Mouse (Mus musculus) kidney, embryonic 16.5 days (tissue): ENCODE measurements around the gene Vmn1r73. TPM values are rescaled to one million over a fixed set of nuclear protein-coding genes. Genes with fewer than 3 reads are reported as not detected.

Source experiments
- ATAC-seq: fragments of 200-750 bp; cut with Nextera tagmentation; 2 replicates; pipeline ENCODE4 v1.8.0; 2017; ENCODE audit warnings: moderate TSS enrichment; ENCODE audit not compliant: low FRiP score, low TSS enrichment
- H3K27ac ChIP-seq: fragments of 300-500 bp; sonication (generic); 2 replicates; pipeline ENCODE4 v1.5.1; 2014; ENCODE audit warnings: low read length
- H3K27me3 ChIP-seq: fragments of 300-500 bp; sonication (generic); 2 replicates; pipeline ENCODE4 v1.6.1; 2014; ENCODE audit warnings: low read length, control low read depth, mixed read lengths; ENCODE audit not compliant: insufficient read depth
- H3K36me3 ChIP-seq: fragments of 300-500 bp; sonication (generic); 2 replicates; pipeline ENCODE4 v1.6.1; 2014; ENCODE audit warnings: low read length, control low read depth, mixed read lengths; ENCODE audit not compliant: insufficient read depth
- H3K4me1 ChIP-seq: fragments of 300-500 bp; sonication (generic); 2 replicates; pipeline ENCODE4 v1.6.1; 2014; ENCODE audit warnings: low read length, control low read depth, mixed read lengths; ENCODE audit not compliant: insufficient read depth
- H3K4me2 ChIP-seq: fragments of 300-500 bp; sonication (generic); replicated peaks from 2 replicates; pipeline ENCODE4 v1.6.1; 2014; ENCODE audit warnings: low read depth, low read length
- H3K4me3 ChIP-seq: fragments of 300-500 bp; sonication (generic); 2 replicates; pipeline ENCODE4 v1.5.1; 2014; ENCODE audit warnings: mild to moderate bottlenecking, low read length
- H3K9ac ChIP-seq: fragments of 300-500 bp; sonication (generic); replicated peaks from 2 replicates; pipeline ENCODE4 v1.6.1; 2014; ENCODE audit warnings: low read length
- H3K9me3 ChIP-seq: fragments of 300-500 bp; sonication (generic); 2 replicates; pipeline ENCODE4 v1.6.1; 2016; ENCODE audit warnings: low read length, control low read depth
- WGBS: fragments of 180-500 bp; shearing (Covaris S2); extraction: QIAGEN DNeasy Blood & Tissue Kit; methylation state at CpG from one replicate; pipeline ENCODE4 v1.1.7; 2014; 5-methylcytosine and 5-hydroxymethylcytosine counted together
- polyA plus RNA-seq: library from polyadenylated mRNA; unstranded; fragments of >200 nt; fragmentation: Nextera tagmentation; extraction: Ambion mirVana; gene quantifications from 2 replicates; pipeline ENCODE4 v1.2.1, GENCODE M21; 2015

Vmn1r73 gene
- polyA plus RNA-seq = not detected in 2 replicates

GRCm38 (mm10) chr7:11729966-11730365, at the start of gene Vmn1r73:
Vmn1r73 (plus strand) TSS chr7:11730266.
- Histone ChIP-seq H3K27me3 (no peaks in the 10 kb centered on the region), H3K4me3 (no peak within 1 kb of the TSS), H3K27ac (no peak within 1 kb of the TSS), H3K36me3 (no peaks in the 10 kb centered on the region), H3K9ac (no peak within 1 kb of the TSS), H3K9me3 (peaks cover 20% of the 10 kb centered on the region; the same call in 1 of the 2 replicates), H3K4me2 (no peak within 1 kb of the TSS), H3K4me1 (no peaks in the 10 kb centered on the region)
- WGBS = 89% methylated on average over 1 of the region's 1 CpGs
- no peak for ATAC-seq

Other genes with a start within 250 kb of the Vmn1r73 start
- not detected in 2 replicates for gene Zscan4-ps2, start 216.0 kb upstream of the Vmn1r73 start, polyA plus RNA-seq
- not detected in 2 replicates for gene Zscan4-ps3, start 121.0 kb upstream of the Vmn1r73 start, polyA plus RNA-seq
- not detected in 2 replicates for gene Vmn1r72, start 50.1 kb upstream of the Vmn1r73 start, polyA plus RNA-seq
- gene Vmn1r74, start 103.7 kb downstream of the Vmn1r73 start, polyA plus RNA-seq = not detected in 2 replicates
- not detected in 2 replicates for gene Vmn1r75, start 144.4 kb downstream of the Vmn1r73 start, polyA plus RNA-seq
- gene Vmn1r76, start 207.9 kb downstream of the Vmn1r73 start, polyA plus RNA-seq = not detected in 2 replicates